Mouse (Mus musculus) midbrain, postnatal 0 days (tissue): Measurements from ENCODE around the gene Akt1. TPM values are rescaled to one million over a fixed set of nuclear protein-coding genes. Genes with fewer than 3 reads are reported as not detected.
A peak's percentile ranks its signal among the peaks of the same experiment; 100 is the strongest.

Source experiments
- ATAC-seq: fragments of 200-750 bp; cut with Nextera tagmentation; 2 replicates; pipeline ENCODE4 v1.8.0; 2017; ENCODE audit warnings: moderate number of reproducible peaks, mild to moderate bottlenecking, moderate TSS enrichment, moderate library complexity; ENCODE audit not compliant: low FRiP score
- DNase-seq: peaks from one replicate; pipeline ENCODE4 v3.0.0-alpha.2; 2015; ENCODE audit warnings: low spot score
- H3K27ac ChIP-seq: fragments of 300-500 bp; sonication (generic); 2 replicates; pipeline ENCODE4 v1.5.1; 2014; ENCODE audit warnings: low read depth, mild to moderate bottlenecking, low read length, mixed read lengths
- H3K27me3 ChIP-seq: fragments of 300-500 bp; sonication (generic); 2 replicates; pipeline ENCODE4 v1.6.1; 2014; ENCODE audit warnings: low read length, control low read depth, mixed read lengths; ENCODE audit not compliant: insufficient read depth
- H3K36me3 ChIP-seq: fragments of 300-500 bp; sonication (generic); 2 replicates; pipeline ENCODE4 v1.6.1; 2014; ENCODE audit warnings: low read length, control low read depth, mixed read lengths; ENCODE audit not compliant: insufficient read depth
- H3K4me1 ChIP-seq: fragments of 300-500 bp; sonication (generic); 2 replicates; pipeline ENCODE4 v1.6.1; 2014; ENCODE audit warnings: mild to moderate bottlenecking, control low read depth, antibody characterized with exemption, low read length, mixed read lengths; ENCODE audit not compliant: insufficient read depth
- H3K4me2 ChIP-seq: fragments of 300-500 bp; sonication (generic); 2 replicates; pipeline ENCODE4 v1.6.1; 2014; ENCODE audit warnings: low read depth, mild to moderate bottlenecking, low read length, mixed read lengths; ENCODE audit not compliant: poor library complexity, severe bottlenecking
- H3K4me3 ChIP-seq: fragments of 300-500 bp; sonication (generic); 2 replicates; pipeline ENCODE4 v1.5.1; 2014; ENCODE audit warnings: low read depth, mild to moderate bottlenecking, low read length, moderate library complexity
- H3K9ac ChIP-seq: fragments of 300-500 bp; sonication (generic); replicated peaks from 2 replicates; pipeline ENCODE4 v1.6.1; 2014; ENCODE audit warnings: mild to moderate bottlenecking, low read length, moderate library complexity, mixed read lengths; ENCODE audit not compliant: poor library complexity, severe bottlenecking
- H3K9me3 ChIP-seq: fragments of 300-500 bp; sonication (generic); 2 replicates; pipeline ENCODE4 v1.6.1; 2016; ENCODE audit warnings: low read length, control low read depth
- CTCF ChIP-seq: IDR thresholded peaks from 2 replicates; pipeline ENCODE4 v1.5.1; 2016; ENCODE audit warnings: antibody characterized with exemption, mild to moderate bottlenecking
- WGBS: fragments of 180-500 bp; shearing (Covaris S2); extraction: QIAGEN DNeasy Blood & Tissue Kit; methylation state at CpG from one replicate; pipeline ENCODE4 v1.1.7; 2014; 5-methylcytosine and 5-hydroxymethylcytosine counted together
- microRNA-seq: library from miRNA; unstranded; fragments of <30 nt; microRNA quantifications from one replicate; pipeline ENCODE4, GENCODE M21; 2016; ENCODE audit warnings: borderline number of aligned reads
- polyA plus RNA-seq: library from polyadenylated mRNA; unstranded; fragments of >200 nt; fragmentation: Nextera tagmentation; extraction: Ambion mirVana; gene quantifications from 2 replicates; pipeline ENCODE4 v1.2.1, GENCODE M21; 2015
- total RNA-seq: library from RNA; depleted of rRNA; stranded (reverse); fragments of >200 nt; gene quantifications from 2 replicates; pipeline ENCODE4 v1.2.3, GENCODE M21; 2014; rRNA removed

Akt1 gene
- total and polyA plus RNA-seq, 2 experiments from 2014 or later, result 93.3 to 201 TPM

DNA sequence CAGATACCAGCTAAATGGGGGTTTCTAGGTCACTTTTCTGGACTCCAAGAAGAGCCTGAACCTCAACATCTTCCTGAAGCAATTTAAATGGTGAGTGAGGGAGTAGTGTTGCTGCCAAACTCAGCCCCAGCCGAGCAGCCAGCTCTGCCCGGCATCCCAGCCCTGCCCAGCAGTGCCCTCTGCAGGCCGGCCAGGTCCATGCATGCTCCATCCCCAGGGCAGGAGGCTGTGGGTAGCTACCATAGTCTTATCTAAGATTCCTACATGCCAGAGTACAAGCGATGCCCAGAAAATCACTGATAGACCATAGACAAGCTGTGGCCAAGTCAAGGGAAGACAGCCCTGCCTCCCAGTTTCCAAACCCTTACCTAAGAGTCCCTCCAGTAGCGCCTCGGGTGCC, 68.9 kb downstream of the Akt1 start:
- no peaks in the 10 kb centered on the region for H3K9me3 ChIP-seq
- H3K27me3 ChIP-seq, result no peaks in the 10 kb centered on the region
- peak; percentile 70 for DNase-seq
- H3K4me1 ChIP-seq, result no peaks in the 10 kb centered on the region
- ATAC-seq, result peak; percentile 63; the same call in 1 of the 2 replicates
- H3K4me2 ChIP-seq, result no peak overlapping the region
- H3K27ac ChIP-seq, result no peak overlapping the region
- H3K36me3 ChIP-seq, result no peaks in the 10 kb centered on the region
- H3K9ac ChIP-seq, result no peak overlapping the region
- WGBS, result 49% methylated on average over 6 of the region's 6 CpGs
- TF ChIP-seq CTCF, result peak; percentile 82
- no peak overlapping the region for H3K4me3 ChIP-seq

DNA sequence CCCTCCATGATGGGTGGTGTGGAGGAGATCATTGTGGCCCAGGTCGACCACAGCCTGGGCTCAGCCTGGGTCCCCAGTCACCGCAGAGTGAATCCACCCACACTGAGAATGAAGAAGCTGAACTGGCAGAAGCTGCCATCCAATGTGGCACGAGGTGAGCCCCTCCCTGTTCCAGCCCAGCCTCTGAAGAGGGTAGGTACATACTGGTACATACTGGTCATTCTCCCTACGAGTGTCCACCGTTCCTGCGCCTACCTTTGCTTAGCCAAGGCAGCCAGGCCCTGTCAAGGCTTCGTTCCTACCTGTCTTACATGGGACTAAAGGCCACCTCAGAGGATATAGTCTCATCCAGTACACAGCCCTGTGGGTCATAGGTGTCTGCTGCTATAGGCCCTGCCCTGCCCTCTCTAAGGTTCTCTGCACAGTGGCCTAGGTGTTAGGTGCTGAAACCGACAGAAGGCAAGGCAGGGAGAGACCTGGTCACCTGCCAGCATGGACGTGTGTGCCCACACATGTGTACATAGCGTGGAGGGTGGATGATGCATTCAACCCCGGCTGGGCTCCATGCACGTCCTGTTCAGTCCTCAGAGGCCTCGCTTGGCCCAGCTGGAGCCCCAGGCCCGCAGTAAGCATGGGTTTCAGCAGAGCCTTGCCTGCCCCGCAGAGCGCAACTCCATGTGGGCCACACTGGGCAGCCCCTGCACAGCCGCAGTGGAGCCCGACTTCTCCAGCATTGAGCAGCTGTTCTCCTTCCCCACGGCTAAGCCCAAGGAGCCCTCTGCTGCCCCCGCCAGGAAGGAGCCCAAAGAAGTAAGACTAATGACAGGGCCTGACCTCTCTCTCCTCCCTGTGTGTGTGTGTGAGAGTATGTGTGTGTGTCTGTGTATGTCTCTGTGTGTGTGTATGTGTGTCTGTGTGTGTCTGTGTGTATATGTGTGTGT, 69.7 kb downstream of the Akt1 start:
- 59% methylated on average over 19 of the region's 20 CpGs for WGBS
- TF ChIP-seq CTCF, result peak; percentile 56
- Histone ChIP-seq H3K9ac (no peak overlapping the region), H3K27me3 (no peaks in the 10 kb centered on the region), H3K36me3 (no peaks in the 10 kb centered on the region), H3K4me1 (no peaks in the 10 kb centered on the region), H3K4me2 (no peak overlapping the region), H3K27ac (no peak overlapping the region), H3K9me3 (no peaks in the 10 kb centered on the region), H3K4me3 (no peak overlapping the region)
- DNase-seq, result peak; percentile 46
- ATAC-seq, result peak; percentile 55; the same call in 1 of the 2 replicates

DNA sequence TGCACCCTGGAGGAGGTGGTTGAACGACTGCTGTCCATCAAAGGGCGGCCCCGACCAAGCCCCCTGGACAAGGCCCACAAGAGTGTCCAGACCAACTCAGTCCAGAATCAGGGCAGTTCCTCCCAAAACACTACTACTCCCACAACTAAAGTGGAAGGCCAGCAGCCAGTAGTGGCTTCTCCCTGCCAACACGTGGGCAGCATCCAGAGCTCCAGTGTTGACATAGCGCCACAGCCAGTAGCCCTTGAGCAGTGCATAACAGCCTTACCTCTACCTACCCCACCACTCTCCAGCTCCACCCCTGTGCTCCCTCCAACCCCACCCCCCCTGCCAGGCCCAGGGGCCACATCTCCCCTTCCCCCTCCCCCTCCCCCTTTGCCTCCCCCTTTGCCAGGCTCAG, 70.7 kb downstream of the Akt1 start:
- WGBS, result 90% methylated on average over 5 of the region's 5 CpGs
- H3K9ac ChIP-seq, result no peak overlapping the region
- no peak for TF ChIP-seq CTCF

More for the DNA sequence above, 70.7 kb downstream of the Akt1 start:
- no peak for ATAC-seq
- DNase-seq, result no peak
- Histone ChIP-seq H3K4me3 (no peak overlapping the region), H3K27me3 (no peaks in the 10 kb centered on the region), H3K27ac (no peak overlapping the region), H3K36me3 (no peaks in the 10 kb centered on the region), H3K4me2 (no peak overlapping the region), H3K9me3 (no peaks in the 10 kb centered on the region), H3K4me1 (no peaks in the 10 kb centered on the region)

Small RNA genes lying within 50 kb of the gene (microRNA-seq; reads per million reads assigned to microRNA genes)
- 1.0 reads per million for gene Mir6939

Other genes with a start within 250 kb of the Akt1 start
- gene A530016L24Rik, start 185.4 kb downstream of the Akt1 start, total RNA-seq, result 0.05 TPM in 1 of 2 replicates, not detected in the other
- gene A530016L24Rik, start 185.4 kb downstream of the Akt1 start, polyA plus RNA-seq, result 0.05 TPM in 1 of 2 replicates, not detected in the other
- 118 and 132 TPM in 2 replicates for gene Tmem179, start 158.1 kb downstream of the Akt1 start, total RNA-seq
- gene Tmem179, start 158.1 kb downstream of the Akt1 start, polyA plus RNA-seq, result 124 and 126 TPM in 2 replicates
- gene Inf2, start 86.1 kb downstream of the Akt1 start, total RNA-seq, result 3.6 and 3.7 TPM in 2 replicates
- gene Inf2, start 86.1 kb downstream of the Akt1 start, polyA plus RNA-seq, result 1.3 TPM in 2 replicates
- 2.0 and 4.1 TPM in 2 replicates for gene Adssl1, start 54.8 kb downstream of the Akt1 start, total RNA-seq
- gene Adssl1, start 54.8 kb downstream of the Akt1 start, polyA plus RNA-seq, result 8.2 and 9.4 TPM in 2 replicates
- 24.0 and 25.4 TPM in 2 replicates for gene Siva1, start 30.2 kb downstream of the Akt1 start, total RNA-seq
- 43.4 and 45.5 TPM in 2 replicates for gene Siva1, start 30.2 kb downstream of the Akt1 start, polyA plus RNA-seq
- 0.94 and 1.5 TPM in 2 replicates for gene Zbtb42, start 3.9 kb upstream of the Akt1 start, total RNA-seq
- 1.2 and 1.8 TPM in 2 replicates for gene Zbtb42, start 3.9 kb upstream of the Akt1 start, polyA plus RNA-seq
- gene Cep170b, start 45.6 kb upstream of the Akt1 start, total RNA-seq, result 125 and 140 TPM in 2 replicates
- gene Cep170b, start 45.6 kb upstream of the Akt1 start, polyA plus RNA-seq, result 42.7 and 46.4 TPM in 2 replicates
- gene Pld4, start 85.8 kb upstream of the Akt1 start, total RNA-seq, result 12.2 and 12.6 TPM in 2 replicates
- 8.8 TPM in 2 replicates for gene Pld4, start 85.8 kb upstream of the Akt1 start, polyA plus RNA-seq
- gene Ahnak2, start 127.8 kb upstream of the Akt1 start, total RNA-seq, result 5.1 and 6.1 TPM in 2 replicates
- 1.6 and 1.9 TPM in 2 replicates for gene Ahnak2, start 127.8 kb upstream of the Akt1 start, polyA plus RNA-seq
- 13.6 and 23.1 TPM in 2 replicates for gene Clba1, start 134.1 kb upstream of the Akt1 start, total RNA-seq
- 25.2 and 25.9 TPM in 2 replicates for gene Clba1, start 134.1 kb upstream of the Akt1 start, polyA plus RNA-seq
- gene Cdca4, start 154.5 kb upstream of the Akt1 start, total RNA-seq, result 19.8 and 22.6 TPM in 2 replicates
- gene Cdca4, start 154.5 kb upstream of the Akt1 start, polyA plus RNA-seq, result 20.8 and 22.0 TPM in 2 replicates
- gene Gpr132, start 193.3 kb upstream of the Akt1 start, total RNA-seq, result 0.16 TPM in 1 of 2 replicates, not detected in the other
- 0.06 TPM in 2 replicates for gene Gpr132, start 193.3 kb upstream of the Akt1 start, polyA plus RNA-seq